Mouse (Mus musculus) urinary bladder, adult 2 months (tissue): ENCODE data around the gene Olfr1287. TPM values are rescaled to one million over a fixed set of nuclear protein-coding genes. Genes with fewer than 3 reads are reported as not detected.

Experiments used
- DNase-seq: peaks from one replicate; pipeline ENCODE4 v3.0.0; 2022; ENCODE audit warnings: low spot score
- polyA plus RNA-seq: library from polyadenylated mRNA; depleted of rRNA; stranded (reverse); fragments of >200 nt; gene quantifications from 2 replicates; pipeline ENCODE4 v1.2.3, GENCODE M21; 2012; rRNA removed

Gene Olfr1287
- not detected in 2 replicates for polyA plus RNA-seq

DNA sequence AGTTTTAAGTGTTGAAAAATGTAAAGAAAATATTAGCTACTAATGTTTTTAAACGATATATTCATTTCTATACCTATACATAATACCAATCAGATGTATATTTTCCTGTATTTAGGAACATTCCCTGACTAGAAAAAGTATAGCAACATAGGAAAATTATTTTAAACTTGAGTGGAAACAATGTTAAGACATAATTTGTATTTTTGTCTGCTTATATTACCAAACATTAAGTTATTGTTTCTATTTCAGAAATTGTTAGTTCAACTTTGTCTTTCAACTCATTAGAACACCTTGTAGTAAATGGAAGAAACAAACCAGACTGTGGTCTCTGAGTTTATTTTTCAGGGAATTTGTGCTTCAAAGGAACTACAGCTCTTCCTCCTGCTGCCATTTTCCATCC lies at the start of gene Olfr1287:
Gene Olfr1287, plus strand, starts transcription at position 301 of the 400 bp plus-strand sequence.
- no peak for DNase-seq

DNA sequence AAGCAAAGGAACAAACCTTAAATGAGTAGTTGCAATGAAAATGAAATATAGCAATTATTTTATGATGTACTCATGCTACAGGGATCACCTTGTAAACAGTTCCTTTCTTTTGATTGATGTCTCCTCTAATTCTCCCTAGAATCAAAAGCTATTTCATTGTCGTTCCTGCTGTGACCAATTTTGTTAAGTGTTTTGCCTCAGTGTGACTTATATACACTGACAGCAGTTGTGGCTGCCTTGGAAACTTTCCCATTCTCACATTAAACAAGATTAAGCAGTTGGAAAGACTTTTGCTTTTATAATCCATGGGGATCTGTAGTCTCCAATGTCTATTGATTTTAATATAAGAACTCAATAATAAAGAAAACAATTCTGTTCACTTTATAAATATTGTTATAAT lies 26.0 kb upstream of the Olfr1287 start, which contains the start of gene Olfr1286:
Gene Olfr1286, minus strand, starts transcription at position 185 of the 400 bp plus-strand sequence.
- DNase-seq = no peak

DNA sequence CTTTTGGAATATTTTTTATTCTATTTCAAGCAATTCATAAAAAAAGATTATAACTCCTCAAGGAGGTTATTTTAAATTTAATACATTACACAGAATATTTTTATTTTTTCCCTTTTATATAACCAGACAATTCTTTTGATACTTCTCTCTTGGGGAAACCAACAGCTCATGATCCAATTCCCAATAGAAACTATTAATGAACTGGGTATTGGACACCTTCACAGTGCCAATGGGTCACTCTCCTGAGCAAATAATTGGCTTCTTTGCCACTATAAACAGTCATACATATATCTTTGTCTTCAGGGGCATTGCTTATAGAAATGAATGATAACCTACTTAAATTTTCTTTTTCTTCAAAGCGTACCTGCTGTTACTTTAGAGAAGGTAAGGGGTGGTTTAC lies 24.9 kb downstream of the Olfr1287 start, which contains the start of gene Olfr1288:
Gene Olfr1288, plus strand, starts transcription at position 301 of the 400 bp plus-strand sequence.
- DNase-seq = no peak

DNA sequence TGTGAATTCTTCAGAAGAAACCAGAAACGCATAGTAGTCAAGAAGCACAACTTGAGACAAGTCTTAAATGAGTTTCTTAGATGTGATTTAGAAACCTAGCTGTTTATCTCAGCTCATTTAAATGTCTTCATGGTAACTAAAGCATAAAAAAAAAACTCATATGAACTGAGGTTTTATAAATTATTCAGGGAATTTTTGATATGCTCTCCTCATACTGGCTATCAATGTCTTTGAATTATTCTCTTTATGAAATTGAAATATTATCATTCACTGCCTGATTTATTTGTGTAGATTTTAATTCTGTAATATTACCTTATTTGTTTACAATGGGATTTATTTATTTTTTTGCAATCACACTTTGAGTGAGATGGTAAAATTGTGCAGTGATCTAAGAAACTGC lies 31.6 kb downstream of the Olfr1287 start, which contains the start of gene Olfr1289:
Gene Olfr1289, plus strand, starts transcription at position 301 of the 400 bp plus-strand sequence.
- no peak for DNase-seq

DNA sequence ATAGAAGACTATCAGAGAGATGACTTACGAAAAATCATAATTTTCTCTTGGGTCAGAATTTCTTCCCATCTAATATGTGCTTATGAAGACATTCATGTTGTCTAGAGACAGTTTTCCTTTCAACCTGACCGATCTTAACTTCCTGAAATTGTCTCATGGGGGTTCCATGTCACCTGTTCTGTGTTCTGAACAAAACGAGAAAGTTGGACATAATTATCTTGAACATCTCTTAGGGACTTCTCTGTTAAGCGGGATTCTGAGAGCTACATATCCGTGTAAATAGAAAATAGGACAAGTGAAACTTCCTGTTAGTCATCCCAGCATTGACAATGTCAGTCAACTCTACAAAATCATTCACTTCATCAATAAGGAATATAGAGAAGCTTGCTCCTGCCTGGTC lies 44.8 kb downstream of the Olfr1287 start, which contains the start of gene Olfr1290:
Gene Olfr1290, minus strand, starts transcription at position 101 of the 400 bp plus-strand sequence.
- DNase-seq = no peak

DNA sequence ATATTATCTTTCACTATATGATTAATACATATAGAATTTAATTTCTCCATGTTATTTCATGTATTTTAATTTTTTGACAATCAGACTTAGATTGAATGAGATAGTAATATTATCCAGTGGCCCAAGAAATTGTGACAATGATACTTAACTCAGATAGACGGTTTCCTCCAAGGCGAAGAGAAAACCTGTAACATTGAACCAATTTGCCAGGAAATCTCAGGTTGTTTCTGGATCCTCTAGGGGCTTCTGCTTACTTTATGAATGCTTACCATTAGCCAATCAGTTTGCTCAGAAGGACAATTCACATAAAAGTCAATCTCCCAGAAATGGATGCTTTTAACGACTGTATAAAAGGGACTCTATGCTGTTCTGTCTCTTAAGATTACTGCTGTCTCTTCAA lies 47.9 kb downstream of the Olfr1287 start, which contains the start of gene Olfr1291-ps1:
Gene Olfr1291-ps1, plus strand, starts transcription at position 301 of the 400 bp plus-strand sequence.
- DNase-seq = no peak

Other genes starting within 250 kb of the Olfr1287 start
- gene 4930430A15Rik, start 219.5 kb upstream of the Olfr1287 start, polyA plus RNA-seq = not detected in 2 replicates
- gene Olfr1275, start 213.9 kb upstream of the Olfr1287 start, polyA plus RNA-seq = not detected in 2 replicates
- not detected in 2 replicates for gene Olfr1276, start 194.6 kb upstream of the Olfr1287 start, polyA plus RNA-seq
- not detected in 2 replicates for gene Olfr1277, start 175.0 kb upstream of the Olfr1287 start, polyA plus RNA-seq
- gene Olfr1278, start 159.0 kb upstream of the Olfr1287 start, polyA plus RNA-seq = not detected in 2 replicates
- gene Olfr1279, start 148.5 kb upstream of the Olfr1287 start, polyA plus RNA-seq = not detected in 2 replicates
- not detected in 2 replicates for gene Olfr1280, start 135.1 kb upstream of the Olfr1287 start, polyA plus RNA-seq
- not detected in 2 replicates for gene Olfr1281, start 122.6 kb upstream of the Olfr1287 start, polyA plus RNA-seq
- not detected in 2 replicates for gene Olfr1282, start 113.1 kb upstream of the Olfr1287 start, polyA plus RNA-seq
- not detected in 2 replicates for gene Olfr1283, start 82.4 kb upstream of the Olfr1287 start, polyA plus RNA-seq
- gene Olfr1284, start 73.6 kb upstream of the Olfr1287 start, polyA plus RNA-seq = not detected in 2 replicates
- gene Olfr1286, start 26.0 kb upstream of the Olfr1287 start, polyA plus RNA-seq = not detected in 2 replicates
- gene Olfr1288, start 25.0 kb downstream of the Olfr1287 start, polyA plus RNA-seq = not detected in 2 replicates
- gene Olfr1289, start 31.7 kb downstream of the Olfr1287 start, polyA plus RNA-seq = not detected in 2 replicates
- gene Olfr1290, start 44.7 kb downstream of the Olfr1287 start, polyA plus RNA-seq = not detected in 2 replicates
- gene Olfr1291-ps1, start 48.0 kb downstream of the Olfr1287 start, polyA plus RNA-seq = not detected in 2 replicates
- gene Olfr1293-ps, start 76.1 kb downstream of the Olfr1287 start, polyA plus RNA-seq = not detected in 2 replicates
- gene Olfr1294, start 91.1 kb downstream of the Olfr1287 start, polyA plus RNA-seq = not detected in 2 replicates
- gene Olfr1295, start 120.5 kb downstream of the Olfr1287 start, polyA plus RNA-seq = not detected in 2 replicates
- gene Olfr1297, start 177.4 kb downstream of the Olfr1287 start, polyA plus RNA-seq = not detected in 2 replicates
- not detected in 2 replicates for gene Olfr1298, start 200.1 kb downstream of the Olfr1287 start, polyA plus RNA-seq
- not detected in 2 replicates for gene Olfr1299, start 212.3 kb downstream of the Olfr1287 start, polyA plus RNA-seq